Mouse (Mus musculus) heart, embryonic 12.5 days (tissue): ENCODE measurements around the gene Olfr738. TPM values are rescaled to one million over a fixed set of nuclear protein-coding genes. Genes with fewer than 3 reads are reported as not detected.

Experiments
- ATAC-seq: fragments of 200-750 bp; cut with Nextera tagmentation; 2 replicates; pipeline ENCODE4 v1.8.0; 2017; ENCODE audit warnings: moderate TSS enrichment, moderate library complexity; ENCODE audit not compliant: insufficient number of reproducible peaks, low FRiP score
- H3K27ac ChIP-seq: fragments of 300-500 bp; sonication (generic); 2 replicates; pipeline ENCODE4 v1.5.1; 2016; ENCODE audit warnings: mild to moderate bottlenecking, moderate library complexity; ENCODE audit not compliant: poor library complexity, severe bottlenecking
- H3K27me3 ChIP-seq: fragments of 300-500 bp; sonication (generic); replicated peaks from 2 replicates; pipeline ENCODE4 v1.6.1; 2016; ENCODE audit warnings: mild to moderate bottlenecking, moderate library complexity
- H3K36me3 ChIP-seq: fragments of 300-500 bp; sonication (generic); 2 replicates; pipeline ENCODE4 v1.6.1; 2016; ENCODE audit warnings: mild to moderate bottlenecking, moderate library complexity
- H3K4me1 ChIP-seq: fragments of 300-500 bp; sonication (generic); replicated peaks from 2 replicates; pipeline ENCODE4 v1.6.1; 2016; ENCODE audit warnings: mild to moderate bottlenecking
- H3K4me2 ChIP-seq: fragments of 300-500 bp; sonication (generic); 2 replicates; pipeline ENCODE4 v1.6.1; 2016; ENCODE audit warnings: mild to moderate bottlenecking, moderate library complexity
- H3K4me3 ChIP-seq: fragments of 300-500 bp; sonication (generic); 2 replicates; pipeline ENCODE4 v1.5.1; 2016; ENCODE audit warnings: mild to moderate bottlenecking
- H3K9ac ChIP-seq: fragments of 300-500 bp; sonication (generic); 2 replicates; pipeline ENCODE4 v1.6.1; 2016; ENCODE audit warnings: mild to moderate bottlenecking, moderate library complexity
- H3K9me3 ChIP-seq: fragments of 300-500 bp; sonication (generic); replicated peaks from 2 replicates; pipeline ENCODE4 v1.6.1; 2016; ENCODE audit warnings: mild to moderate bottlenecking, moderate library complexity
- WGBS: fragments of 180-500 bp; shearing (Covaris S2); methylation state at CpG from one replicate; pipeline ENCODE4 v1.1.7; 2016; 5-methylcytosine and 5-hydroxymethylcytosine counted together
- polyA plus RNA-seq: library from polyadenylated mRNA; unstranded; fragments of >200 nt; fragmentation: Nextera tagmentation; extraction: Ambion mirVana; gene quantifications from 2 replicates; pipeline ENCODE4 v1.2.1, GENCODE M21; 2016

Olfr738 gene
- polyA plus RNA-seq, result not detected in 2 replicates

- Histone ChIP-seq H3K27ac (no peak within 1 kb of the TSS), H3K4me3 (no peak within 1 kb of the TSS), H3K4me1 (no peaks in the 10 kb centered on the region), H3K9ac (no peak within 1 kb of the TSS), H3K27me3 (no peaks in the 10 kb centered on the region), H3K36me3 (no peaks in the 10 kb centered on the region), H3K9me3 (no peaks in the 10 kb centered on the region), H3K4me2 (no peak within 1 kb of the TSS)
- 67% methylated on average over 1 of the region's 1 CpGs for WGBS
- no peak for ATAC-seq
These were observed at the start of gene Olfr738 for GRCm38 (mm10) chr14:50407268-50407667. Gene Olfr738, plus strand, starts transcription at chr14:50407568.

GRCm38 (mm10) chr14:50357593-50357992 lies 49.8 kb upstream of the Olfr738 start, which contains the start of gene Tlr11:
Gene Tlr11, plus strand, starts transcription at chr14:50357914.
- no peak for ATAC-seq
- Histone ChIP-seq H3K9me3 (no peaks in the 10 kb centered on the region), H3K36me3 (no peaks in the 10 kb centered on the region), H3K4me3 (no peak within 1 kb of the TSS), H3K9ac (no peak within 1 kb of the TSS), H3K27ac (no peak within 1 kb of the TSS), H3K4me2 (no peak within 1 kb of the TSS), H3K27me3 (no peaks in the 10 kb centered on the region), H3K4me1 (no peaks in the 10 kb centered on the region)
- 73% methylated on average over 2 of the region's 2 CpGs for WGBS

- H3K9ac ChIP-seq, result no peak overlapping the region
- no peak overlapping the region for H3K27ac ChIP-seq
- H3K4me1 ChIP-seq, result no peaks in the 10 kb centered on the region
- no peak overlapping the region for H3K4me3 ChIP-seq
- no peak for ATAC-seq
- H3K9me3 ChIP-seq, result no peaks in the 10 kb centered on the region
- no peaks in the 10 kb centered on the region for H3K27me3 ChIP-seq
- no peak overlapping the region for H3K4me2 ChIP-seq
- H3K36me3 ChIP-seq, result no peaks in the 10 kb centered on the region
- 77% methylated on average over 3 of the region's 3 CpGs for WGBS
These were observed 46.9 kb upstream of the Olfr738 start for GRCm38 (mm10) chr14:50360480-50360879.

GRCm38 (mm10) chr14:50363561-50363960 lies 43.8 kb upstream of the Olfr738 start:
- Histone ChIP-seq H3K4me2 (no peak overlapping the region), H3K4me3 (no peak overlapping the region), H3K27me3 (no peaks in the 10 kb centered on the region), H3K9me3 (no peaks in the 10 kb centered on the region), H3K4me1 (no peaks in the 10 kb centered on the region), H3K9ac (no peak overlapping the region), H3K36me3 (no peaks in the 10 kb centered on the region), H3K27ac (no peak overlapping the region)
- 71% methylated on average over 2 of the region's 2 CpGs for WGBS
- no peak for ATAC-seq

GRCm38 (mm10) chr14:50380863-50381262 lies 26.5 kb upstream of the Olfr738 start, which contains the start of gene Olfr736:
Gene Olfr736, plus strand, starts transcription at chr14:50381163.
- no peak within 1 kb of the TSS for H3K27ac ChIP-seq
- no peak within 1 kb of the TSS for H3K4me3 ChIP-seq
- H3K4me2 ChIP-seq, result no peak within 1 kb of the TSS
- WGBS, result 83% methylated on average over 2 of the region's 2 CpGs
- H3K36me3 ChIP-seq, result no peaks in the 10 kb centered on the region
- no peak for ATAC-seq
- no peak within 1 kb of the TSS for H3K9ac ChIP-seq
- peaks cover 1% of the 10 kb centered on the region; the same call in 1 of the 2 replicates for H3K9me3 ChIP-seq
- no peaks in the 10 kb centered on the region for H3K27me3 ChIP-seq
- no peaks in the 10 kb centered on the region for H3K4me1 ChIP-seq

GRCm38 (mm10) chr14:50418326-50418725 lies 11.0 kb downstream of the Olfr738 start, which contains the start of gene Olfr739:
Gene Olfr739, plus strand, starts transcription at chr14:50418626.
- Histone ChIP-seq H3K27me3 (no peaks in the 10 kb centered on the region), H3K9me3 (no peaks in the 10 kb centered on the region), H3K9ac (no peak within 1 kb of the TSS), H3K4me2 (no peak within 1 kb of the TSS), H3K36me3 (no peaks in the 10 kb centered on the region), H3K4me3 (no peak within 1 kb of the TSS), H3K4me1 (no peaks in the 10 kb centered on the region), H3K27ac (no peak within 1 kb of the TSS)
- WGBS, result 59% methylated on average over 2 of the region's 2 CpGs
- ATAC-seq, result no peak

- WGBS, result 80% methylated on average over 3 of the region's 3 CpGs
- H3K27me3 ChIP-seq, result no peaks in the 10 kb centered on the region
These were observed 37.9 kb downstream of the Olfr738 start, which contains the start of gene Olfr740 for GRCm38 (mm10) chr14:50445245-50445644. Gene Olfr740, plus strand, starts transcription at chr14:50445545.

More at GRCm38 (mm10) chr14:50445245-50445644, 37.9 kb downstream of the Olfr738 start, which contains the start of gene Olfr740:
- H3K4me1 ChIP-seq, result no peaks in the 10 kb centered on the region
- H3K27ac ChIP-seq, result no peak within 1 kb of the TSS
- no peaks in the 10 kb centered on the region for H3K36me3 ChIP-seq
- no peak for ATAC-seq
- H3K4me2 ChIP-seq, result no peak within 1 kb of the TSS
- no peak within 1 kb of the TSS for H3K4me3 ChIP-seq
- no peak within 1 kb of the TSS for H3K9ac ChIP-seq
- H3K9me3 ChIP-seq, result no peaks in the 10 kb centered on the region

Other genes starting within 250 kb of the Olfr738 start
- gene Olfr730, start 219.4 kb upstream of the Olfr738 start, polyA plus RNA-seq, result not detected in 2 replicates
- gene Olfr731, start 165.7 kb upstream of the Olfr738 start, polyA plus RNA-seq, result not detected in 2 replicates
- gene Olfr732, start 123.4 kb upstream of the Olfr738 start, polyA plus RNA-seq, result not detected in 2 replicates
- not detected in 2 replicates for gene Olfr733, start 106.0 kb upstream of the Olfr738 start, polyA plus RNA-seq
- gene Olfr734, start 80.8 kb upstream of the Olfr738 start, polyA plus RNA-seq, result not detected in 2 replicates
- gene Olfr735, start 58.7 kb upstream of the Olfr738 start, polyA plus RNA-seq, result not detected in 2 replicates
- gene Tlr11, start 49.7 kb upstream of the Olfr738 start, polyA plus RNA-seq, result not detected in 2 replicates
- gene Olfr736, start 26.4 kb upstream of the Olfr738 start, polyA plus RNA-seq, result not detected in 2 replicates
- gene Olfr739, start 11.1 kb downstream of the Olfr738 start, polyA plus RNA-seq, result not detected in 2 replicates
- not detected in 2 replicates for gene Olfr740, start 38.0 kb downstream of the Olfr738 start, polyA plus RNA-seq
- gene Olfr741, start 65.2 kb downstream of the Olfr738 start, polyA plus RNA-seq, result not detected in 2 replicates
- not detected in 2 replicates for gene Olfr742, start 96.0 kb downstream of the Olfr738 start, polyA plus RNA-seq
- not detected in 2 replicates for gene Olfr743, start 114.3 kb downstream of the Olfr738 start, polyA plus RNA-seq
- gene Olfr744, start 207.3 kb downstream of the Olfr738 start, polyA plus RNA-seq, result not detected in 2 replicates
- gene Olfr745, start 231.8 kb downstream of the Olfr738 start, polyA plus RNA-seq, result not detected in 2 replicates
- not detected in 2 replicates for gene Olfr746, start 239.5 kb downstream of the Olfr738 start, polyA plus RNA-seq